Mouse (Mus musculus) CD4-positive, CD25-positive, alpha-beta regulatory T cell, adult 4 months (primary cell): ENCODE measurements around the gene Bcat1. TPM values are rescaled to one million over a fixed set of nuclear protein-coding genes. Genes with fewer than 3 reads are reported as not detected.

Experiments
- ATAC-seq: one replicate; pipeline ENCODE4 v1.8.0; 2017
- polyA plus RNA-seq, 2 experiments: library from polyadenylated mRNA; unstranded; fragments of 100-300 nt; shearing (Covaris generic); gene quantifications; one replicate each; pipeline ENCODE4 v1.2.1; 2017

Bcat1 gene
- polyA plus RNA-seq, 2 experiments from 2014 or later: 9.3 to 10.4 TPM

GRCm38 (mm10) chr6:145055277-145055858, 20.6 kb downstream of the Bcat1 start:
- no peak for ATAC-seq

GRCm38 (mm10) chr6:145052669-145053068, 23.3 kb downstream of the Bcat1 start:
- no peak for ATAC-seq

GRCm38 (mm10) chr6:145050899-145051298, 25.1 kb downstream of the Bcat1 start:
- ATAC-seq: no peak

- no peak for ATAC-seq
Observed at GRCm38 (mm10) chr6:145048131-145048997, 27.6 kb downstream of the Bcat1 start.

- ATAC-seq: no peak
Observed at GRCm38 (mm10) chr6:145047445-145047857, 28.5 kb downstream of the Bcat1 start.

GRCm38 (mm10) chr6:145046266-145046890, 29.6 kb downstream of the Bcat1 start:
- ATAC-seq: no peak

- ATAC-seq: no peak
Observed at GRCm38 (mm10) chr6:145044916-145045574, 30.9 kb downstream of the Bcat1 start.

- no peak for ATAC-seq
Observed at GRCm38 (mm10) chr6:145040732-145041131, 35.3 kb downstream of the Bcat1 start.

GRCm38 (mm10) chr6:145037626-145038025, 38.4 kb downstream of the Bcat1 start:
- no peak for ATAC-seq

GRCm38 (mm10) chr6:145035412-145035811, 40.6 kb downstream of the Bcat1 start:
- no peak for ATAC-seq

GRCm38 (mm10) chr6:145030587-145030986, 45.4 kb downstream of the Bcat1 start:
- no peak for ATAC-seq

GRCm38 (mm10) chr6:145023990-145024389, 52.0 kb downstream of the Bcat1 start:
- ATAC-seq: no peak

- ATAC-seq: peak; percentile 92
Observed at GRCm38 (mm10) chr6:145022966-145023725, 52.8 kb downstream of the Bcat1 start.

- ATAC-seq: no peak
Observed at GRCm38 (mm10) chr6:145022349-145022748, 53.6 kb downstream of the Bcat1 start.

GRCm38 (mm10) chr6:145020553-145020952, 55.4 kb downstream of the Bcat1 start:
- ATAC-seq: no peak

GRCm38 (mm10) chr6:145018295-145018694, 57.7 kb downstream of the Bcat1 start:
- ATAC-seq: no peak

GRCm38 (mm10) chr6:145017508-145017907, 58.5 kb downstream of the Bcat1 start:
- no peak for ATAC-seq

GRCm38 (mm10) chr6:145016639-145017038, 59.3 kb downstream of the Bcat1 start:
- no peak for ATAC-seq

- ATAC-seq: no peak
Observed at GRCm38 (mm10) chr6:145014944-145015343, 61.0 kb downstream of the Bcat1 start.

GRCm38 (mm10) chr6:145012699-145013098, 63.3 kb downstream of the Bcat1 start:
- no peak for ATAC-seq

GRCm38 (mm10) chr6:145011141-145011540, 64.8 kb downstream of the Bcat1 start:
- no peak for ATAC-seq
